Mouse (Mus musculus) layer of hippocampus, adult 9-10 months (tissue): ENCODE measurements at regions not wholly inside any gene's neighbourhood (a gene's known extent, or its start where the extent isn't known, plus 50 kb on each side); places are given as distances from the start of the nearest gene placed in this dataset.
A peak's percentile ranks its signal among the peaks of the same experiment; 100 is the strongest.

Source experiments
- DNase-seq: peaks from one replicate; pipeline ENCODE4 v3.0.0; 2022; ENCODE audit warnings: low spot score

GRCm38 (mm10) chr19:21012391-21012790, 58.4 kb upstream of the Tmc1 start:
- DNase-seq = no peak

GRCm38 (mm10) chr19:21009607-21010006, 55.6 kb upstream of the Tmc1 start:
- no peak for DNase-seq

DNA sequence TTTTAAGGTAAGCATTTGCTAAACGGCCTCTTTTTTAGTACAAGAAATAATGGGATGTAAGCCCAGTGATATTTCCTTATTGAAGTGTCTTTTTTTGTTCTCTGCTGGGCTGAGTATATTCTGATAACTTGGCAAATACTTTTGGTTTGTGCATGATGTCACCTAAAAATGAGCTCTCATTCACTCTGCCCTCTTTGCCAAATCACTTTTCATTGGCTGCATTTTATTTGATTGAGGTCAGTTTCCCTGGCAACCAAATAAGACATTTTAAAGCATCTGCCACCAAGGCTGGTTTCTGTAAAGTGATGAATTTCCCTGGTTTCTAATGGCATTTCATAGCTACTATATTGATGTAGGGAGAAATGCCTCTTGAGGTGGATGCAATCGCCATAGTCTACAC, 50.4 kb upstream of the Tmc1 start:
- peak; percentile 5 for DNase-seq
